Mouse (Mus musculus) thymus, postnatal 14 days (tissue): ENCODE measurements around the gene Zbtb17.

ENCODE experiments used
- DNase-seq: peaks from one replicate; pipeline ENCODE4 v3.0.0; 2021

The Zbtb17 gene

GRCm38 (mm10) chr4:141461088-141461487 is 16.6 kb downstream of the Zbtb17 start:
- no peak for DNase-seq

- DNase-seq, result no peak
These were observed 17.1 kb downstream of the Zbtb17 start for GRCm38 (mm10) chr4:141461576-141461975.

GRCm38 (mm10) chr4:141463472-141463871 is 19.0 kb downstream of the Zbtb17 start:
- DNase-seq, result no peak

DNA sequence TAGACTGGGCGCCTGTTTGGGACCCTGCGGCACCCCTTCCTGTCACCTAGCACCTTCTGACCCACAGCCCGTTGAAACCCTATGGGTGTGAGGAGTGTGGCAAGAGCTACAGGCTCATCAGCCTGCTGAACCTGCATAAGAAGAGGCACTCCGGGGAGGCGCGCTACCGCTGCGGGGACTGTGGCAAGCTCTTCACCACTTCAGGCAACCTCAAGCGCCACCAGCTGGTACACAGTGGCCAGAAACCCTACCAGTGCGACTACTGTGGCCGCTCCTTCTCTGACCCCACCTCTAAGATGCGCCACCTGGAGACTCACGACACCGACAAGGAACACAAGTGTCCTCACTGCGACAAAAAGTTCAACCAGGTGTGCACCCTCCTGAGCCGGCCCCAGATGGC is 20.3 kb downstream of the Zbtb17 start:
- no peak for DNase-seq

DNA sequence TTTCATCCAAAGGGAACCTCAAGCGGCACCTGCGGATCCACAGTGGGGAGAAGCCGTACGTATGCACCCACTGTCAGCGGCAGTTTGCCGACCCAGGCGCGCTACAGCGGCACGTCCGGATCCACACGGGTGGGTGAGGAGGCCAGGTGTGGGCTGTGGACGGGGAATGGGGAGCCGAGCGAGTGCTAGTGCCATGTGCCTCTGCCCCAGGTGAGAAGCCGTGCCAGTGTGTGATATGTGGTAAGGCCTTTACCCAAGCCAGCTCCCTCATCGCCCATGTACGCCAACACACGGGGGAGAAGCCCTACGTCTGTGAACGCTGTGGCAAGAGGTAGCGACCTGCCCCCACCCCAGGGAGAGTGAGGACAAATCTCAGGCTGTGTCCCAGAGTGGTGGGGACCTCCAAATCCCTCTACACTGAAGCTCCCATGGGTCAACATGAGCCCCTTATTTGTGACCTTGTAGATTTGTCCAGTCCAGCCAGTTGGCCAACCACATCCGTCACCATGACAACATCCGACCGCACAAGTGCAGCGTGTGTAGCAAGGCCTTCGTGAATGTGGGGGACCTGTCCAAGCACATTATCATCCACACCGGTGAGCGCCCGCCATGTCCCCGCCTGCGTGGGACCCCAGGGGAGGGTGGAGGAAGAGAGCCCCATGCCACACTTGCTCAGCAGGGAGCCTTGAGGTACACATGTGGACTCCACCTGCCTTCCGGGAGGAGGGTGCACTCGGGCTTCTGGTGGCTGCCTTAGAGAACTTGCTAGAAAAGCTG is 21.2 kb downstream of the Zbtb17 start:
- DNase-seq, result no peak

- no peak for DNase-seq
These were observed 21.9 kb downstream of the Zbtb17 start for GRCm38 (mm10) chr4:141466289-141466795.

DNA sequence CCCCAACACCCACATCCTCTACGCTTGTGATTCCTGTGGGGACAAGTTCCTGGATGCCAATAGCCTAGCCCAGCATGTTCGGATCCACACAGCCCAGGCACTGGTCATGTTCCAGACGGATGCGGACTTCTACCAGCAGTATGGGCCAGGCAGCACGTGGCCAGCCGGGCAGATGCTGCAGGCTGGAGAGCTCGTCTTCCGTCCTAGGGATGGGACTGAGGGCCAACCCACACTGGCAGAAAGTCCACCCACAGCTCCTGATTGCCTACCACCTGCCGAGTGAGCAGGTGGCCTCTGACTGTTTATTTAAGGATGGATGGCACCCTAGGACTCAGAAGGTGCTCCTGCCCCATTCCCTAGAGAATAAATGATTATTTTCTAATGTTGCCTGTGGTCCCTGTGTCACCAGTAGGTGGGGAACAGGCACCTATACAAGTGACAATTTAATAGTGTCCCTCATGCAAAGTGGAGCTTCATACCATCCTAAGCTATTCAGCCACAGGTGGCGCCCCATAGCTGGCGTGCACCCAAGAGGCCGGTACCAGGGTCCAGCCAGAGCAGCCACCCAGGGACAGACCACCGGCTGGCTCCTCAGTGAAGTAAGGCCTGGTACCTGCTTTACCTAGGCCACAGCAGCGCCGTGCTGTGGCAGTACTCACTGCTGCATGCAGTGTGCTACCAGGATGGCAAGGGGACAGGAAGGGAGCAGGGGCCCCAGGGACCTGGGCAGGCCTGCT is 22.6 kb downstream of the Zbtb17 start:
- DNase-seq, result no peak

GRCm38 (mm10) chr4:141467581-141467927 is 23.1 kb downstream of the Zbtb17 start:
- DNase-seq, result no peak

DNA sequence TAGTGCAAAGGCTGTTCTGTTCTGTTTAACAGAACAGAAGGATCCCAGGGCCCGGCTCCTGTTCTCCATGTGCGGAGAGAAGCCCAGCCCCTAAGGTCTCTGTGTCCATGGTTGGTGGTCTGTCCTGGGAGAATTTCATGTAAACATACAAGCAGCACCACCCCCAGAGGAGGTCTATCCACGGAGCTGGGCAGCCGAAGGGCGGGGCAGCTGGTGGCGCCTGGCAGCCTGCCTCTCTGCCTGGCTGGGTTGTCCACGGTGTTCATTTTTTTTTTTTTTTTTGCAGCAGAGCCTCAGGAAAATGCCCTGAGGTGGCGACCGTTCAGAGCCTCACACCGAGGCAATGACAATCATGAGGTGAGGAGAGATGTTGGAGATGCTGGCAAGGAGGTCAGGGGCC is 24.1 kb downstream of the Zbtb17 start:
- no peak for DNase-seq

GRCm38 (mm10) chr4:141469343-141469742 is 24.9 kb downstream of the Zbtb17 start:
- no peak for DNase-seq

DNA sequence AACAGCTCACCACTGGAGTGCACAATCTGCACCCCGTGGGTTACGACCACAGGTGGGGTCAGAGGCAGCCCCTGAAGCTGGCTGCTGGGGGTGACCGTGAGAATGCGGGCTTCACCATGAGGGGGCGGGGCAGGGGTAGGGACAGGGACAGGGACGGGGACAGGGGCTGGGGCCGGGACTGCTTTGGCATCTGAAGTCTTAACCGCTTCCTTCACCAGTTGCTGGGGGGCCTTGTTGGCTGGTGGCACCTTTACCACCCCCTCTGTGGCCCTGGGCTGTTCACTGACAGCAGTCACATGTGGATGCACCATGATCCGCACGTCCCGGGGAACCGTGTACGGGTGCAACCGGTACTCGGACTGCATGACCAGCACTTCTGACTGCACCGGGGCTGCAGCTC is 27.0 kb downstream of the Zbtb17 start:
- DNase-seq, result no peak

- DNase-seq, result no peak
These were observed 28.3 kb downstream of the Zbtb17 start for GRCm38 (mm10) chr4:141472641-141473321.

GRCm38 (mm10) chr4:141474431-141474830 is 30.0 kb downstream of the Zbtb17 start:
- no peak for DNase-seq

DNA sequence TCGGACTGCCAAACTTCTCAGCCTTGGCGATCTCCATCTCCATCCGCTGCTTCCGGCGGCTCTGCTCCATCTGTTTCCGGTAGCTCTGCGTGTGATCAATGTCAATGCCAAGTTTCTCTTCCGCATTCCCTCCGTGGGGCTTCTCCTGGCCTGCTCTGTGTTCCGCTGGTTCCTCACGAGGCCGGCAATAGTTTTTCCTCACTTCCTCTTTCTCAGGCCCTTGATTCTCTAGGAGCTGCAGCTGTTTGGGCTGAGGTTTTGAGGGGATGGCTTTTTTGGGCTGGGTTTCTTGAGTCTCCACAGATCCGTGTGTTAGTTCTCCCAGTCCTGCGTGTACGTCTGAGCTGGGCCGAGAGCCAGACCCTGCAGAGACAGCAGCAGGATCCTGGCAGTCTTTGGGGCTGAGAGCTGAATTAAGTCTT is 33.2 kb downstream of the Zbtb17 start:
- DNase-seq, result no peak

DNA sequence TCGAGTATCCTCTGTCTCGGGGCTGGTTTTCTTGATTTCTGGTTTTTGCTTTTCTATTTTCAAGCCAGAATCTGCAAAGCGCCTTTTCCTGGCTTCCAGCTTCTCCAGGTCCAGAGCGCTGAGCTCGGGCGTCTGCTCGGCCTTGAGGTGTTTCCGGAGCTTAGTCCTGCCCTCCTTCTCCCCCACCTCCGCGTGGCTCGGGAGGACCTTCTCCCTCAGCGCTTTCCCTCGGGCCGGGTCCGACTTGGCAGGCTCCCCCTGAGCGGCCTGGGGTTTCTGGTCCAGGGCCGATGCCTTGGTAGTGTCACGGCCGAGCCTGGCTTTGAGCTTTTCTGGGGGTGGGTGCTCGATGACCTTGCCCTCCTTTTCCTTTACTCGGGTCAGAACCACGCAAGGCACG is 33.8 kb downstream of the Zbtb17 start:
- no peak for DNase-seq

- no peak for DNase-seq
These were observed 34.3 kb downstream of the Zbtb17 start for GRCm38 (mm10) chr4:141478794-141479193.

DNA sequence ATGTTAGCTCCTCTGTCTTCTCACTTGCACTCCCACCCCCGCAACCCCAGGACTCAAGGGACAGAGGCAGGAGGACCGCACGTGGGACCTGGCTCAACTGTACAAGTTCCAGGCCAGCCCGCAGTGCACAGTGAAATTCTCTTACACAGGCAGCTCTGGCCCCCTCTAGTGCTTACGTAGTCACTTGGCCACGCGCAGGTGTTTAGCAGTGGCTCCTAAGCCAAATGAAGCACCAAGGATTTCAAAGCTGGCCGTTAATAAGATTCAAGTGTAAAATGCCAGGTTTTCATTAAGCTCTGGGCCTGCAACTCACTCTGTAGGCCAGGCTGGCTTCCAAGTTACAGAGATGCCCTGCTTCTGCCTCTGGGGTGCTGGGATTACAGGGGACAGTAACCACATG is 35.0 kb downstream of the Zbtb17 start:
- no peak for DNase-seq

GRCm38 (mm10) chr4:141484071-141484470 is 39.6 kb downstream of the Zbtb17 start:
- DNase-seq, result no peak

- DNase-seq, result no peak
These were observed 43.1 kb downstream of the Zbtb17 start for GRCm38 (mm10) chr4:141487581-141487980.

GRCm38 (mm10) chr4:141488670-141489069 is 44.2 kb downstream of the Zbtb17 start:
- peak; percentile 61 for DNase-seq

DNA sequence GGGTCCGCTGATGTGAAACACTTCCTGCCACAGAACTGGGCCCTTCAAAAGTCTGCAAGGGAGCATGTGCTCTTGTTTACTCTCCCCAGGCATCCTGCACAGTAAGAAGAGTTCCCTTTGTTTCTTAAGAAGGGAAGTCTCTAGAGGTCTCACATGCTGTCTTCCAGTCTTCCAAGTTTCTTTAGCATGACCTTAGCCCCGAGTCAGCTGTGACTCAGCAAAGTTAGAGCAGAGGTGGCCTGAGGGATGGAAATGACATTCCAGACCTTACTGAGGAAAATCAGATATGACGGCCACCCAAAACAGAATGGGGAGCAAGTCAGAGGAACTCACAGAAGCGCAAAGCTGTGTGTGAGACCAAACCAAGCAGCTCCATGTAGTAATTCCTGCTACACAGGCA is 56.2 kb downstream of the Zbtb17 start:
- no peak for DNase-seq

DNA sequence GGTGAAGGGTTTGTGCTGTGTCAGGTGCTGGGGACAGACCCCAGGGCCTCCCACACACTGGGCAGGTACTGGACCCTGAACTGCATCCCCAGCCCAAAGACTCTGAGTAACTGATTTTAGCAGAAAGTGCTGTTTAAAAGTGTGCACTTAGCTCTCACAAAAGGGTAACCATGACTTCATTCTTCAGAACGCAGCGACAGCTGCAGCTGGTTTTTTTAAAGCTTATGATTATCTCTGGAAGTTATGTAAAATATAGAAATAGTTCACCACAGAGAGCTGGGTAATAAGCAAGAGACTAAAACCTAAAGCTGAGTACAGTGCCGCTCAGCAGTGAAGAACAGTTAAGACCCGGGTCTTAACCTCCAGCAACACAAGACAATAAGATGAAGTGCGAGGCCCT is 56.6 kb downstream of the Zbtb17 start:
- DNase-seq, result no peak

DNA sequence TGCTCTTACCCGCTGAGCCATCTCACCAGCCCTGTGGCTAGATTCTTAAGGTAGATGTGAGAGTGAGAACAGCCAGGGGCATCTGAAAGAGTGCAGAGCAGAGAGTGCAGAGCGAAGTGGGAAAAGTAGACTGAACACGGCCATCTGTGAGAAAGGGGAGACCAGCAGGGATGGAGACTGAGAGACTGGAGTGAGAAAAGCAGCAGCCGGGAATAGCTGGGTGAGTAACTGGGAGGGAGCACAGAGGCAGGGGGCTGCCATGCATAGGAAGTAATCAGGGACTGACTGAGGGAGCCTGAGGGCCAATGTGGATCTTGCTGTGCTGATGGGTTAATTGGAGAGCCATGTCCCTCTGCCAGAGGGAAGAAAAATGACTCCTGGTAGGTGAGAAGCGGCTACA is 58.3 kb downstream of the Zbtb17 start:
- DNase-seq, result no peak

DNA sequence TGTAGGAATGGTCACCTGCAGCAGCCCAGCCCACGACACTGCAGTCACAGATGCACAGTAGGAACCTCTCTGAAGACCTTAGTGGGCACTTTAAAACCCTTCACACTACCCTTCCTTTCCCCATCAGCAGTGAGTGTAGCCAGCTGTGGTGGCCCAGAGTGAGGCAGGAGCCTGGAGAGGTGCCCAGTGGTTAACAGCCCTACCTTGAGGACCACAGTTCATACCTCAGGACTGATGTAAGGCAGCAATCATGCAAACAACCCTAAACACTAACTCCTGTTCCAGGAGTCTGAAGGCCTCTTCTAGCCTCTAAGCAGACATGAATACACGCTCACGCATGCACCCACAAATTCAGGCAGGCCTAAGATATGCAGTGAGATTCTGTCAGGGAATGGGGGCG is 60.0 kb downstream of the Zbtb17 start:
- DNase-seq, result no peak
